Mouse (Mus musculus) B cell, adult (primary cell): Measurements from ENCODE around the gene Gnai3. TPM values are rescaled to one million over a fixed set of nuclear protein-coding genes. Genes with fewer than 3 reads are reported as not detected.

Source experiments
- total RNA-seq: library from RNA; stranded (reverse); gene quantifications from 4 replicates; pipeline ENCODE4 v1.2.4, GENCODE M21; 2023; ENCODE audit not compliant: inconsistent age

The Gnai3 gene
- total RNA-seq: 67.0 to 68.8 TPM (median 67.8 TPM) in 4 replicates

DNA sequence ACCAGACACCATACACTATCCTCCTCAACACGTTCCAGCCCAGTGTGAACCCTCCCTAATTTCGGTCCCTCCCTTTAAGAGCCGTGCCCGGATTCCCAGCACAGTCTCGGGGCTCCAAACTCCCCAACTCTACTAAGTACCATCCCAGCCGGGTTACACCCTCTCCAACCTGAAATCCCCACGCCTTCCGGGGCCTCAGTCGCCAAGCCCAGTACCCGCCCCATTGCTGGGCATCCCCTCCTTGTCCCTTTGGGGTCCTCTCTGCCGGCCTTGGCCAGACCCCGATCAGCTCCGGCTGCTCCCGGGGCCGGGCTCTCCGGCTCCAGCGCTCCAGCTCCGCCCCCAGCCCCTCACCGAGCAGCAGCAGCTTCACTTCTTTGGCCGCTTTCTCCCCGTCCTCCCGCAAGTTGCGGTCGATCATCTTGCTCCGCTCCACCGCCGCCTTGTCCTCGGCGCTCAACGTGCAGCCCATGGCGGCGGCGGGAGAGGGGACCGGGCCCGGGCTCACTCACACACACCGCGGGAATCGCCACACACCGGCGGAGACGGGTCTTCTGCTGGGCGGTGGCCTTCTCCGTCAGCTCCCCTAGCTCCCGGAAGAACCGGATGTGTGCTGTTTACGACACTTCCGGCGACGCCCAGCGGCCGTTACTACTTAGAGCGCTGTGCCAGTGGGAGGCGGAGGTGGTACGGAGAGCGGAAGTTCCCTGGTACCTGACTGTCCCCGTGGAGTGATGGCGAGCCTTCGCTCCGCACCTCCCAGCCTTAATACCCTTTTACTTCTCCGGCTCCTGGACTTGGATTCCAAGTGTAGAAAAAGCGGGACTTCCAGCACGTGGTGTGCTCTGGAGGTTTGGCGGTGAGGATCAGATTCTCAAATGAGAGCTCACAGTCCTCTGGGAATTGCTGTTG, at the start of gene Gnai3:
TSS of gene Gnai3 (minus strand) at position 613 of the 912 bp plus-strand sequence.

DNA sequence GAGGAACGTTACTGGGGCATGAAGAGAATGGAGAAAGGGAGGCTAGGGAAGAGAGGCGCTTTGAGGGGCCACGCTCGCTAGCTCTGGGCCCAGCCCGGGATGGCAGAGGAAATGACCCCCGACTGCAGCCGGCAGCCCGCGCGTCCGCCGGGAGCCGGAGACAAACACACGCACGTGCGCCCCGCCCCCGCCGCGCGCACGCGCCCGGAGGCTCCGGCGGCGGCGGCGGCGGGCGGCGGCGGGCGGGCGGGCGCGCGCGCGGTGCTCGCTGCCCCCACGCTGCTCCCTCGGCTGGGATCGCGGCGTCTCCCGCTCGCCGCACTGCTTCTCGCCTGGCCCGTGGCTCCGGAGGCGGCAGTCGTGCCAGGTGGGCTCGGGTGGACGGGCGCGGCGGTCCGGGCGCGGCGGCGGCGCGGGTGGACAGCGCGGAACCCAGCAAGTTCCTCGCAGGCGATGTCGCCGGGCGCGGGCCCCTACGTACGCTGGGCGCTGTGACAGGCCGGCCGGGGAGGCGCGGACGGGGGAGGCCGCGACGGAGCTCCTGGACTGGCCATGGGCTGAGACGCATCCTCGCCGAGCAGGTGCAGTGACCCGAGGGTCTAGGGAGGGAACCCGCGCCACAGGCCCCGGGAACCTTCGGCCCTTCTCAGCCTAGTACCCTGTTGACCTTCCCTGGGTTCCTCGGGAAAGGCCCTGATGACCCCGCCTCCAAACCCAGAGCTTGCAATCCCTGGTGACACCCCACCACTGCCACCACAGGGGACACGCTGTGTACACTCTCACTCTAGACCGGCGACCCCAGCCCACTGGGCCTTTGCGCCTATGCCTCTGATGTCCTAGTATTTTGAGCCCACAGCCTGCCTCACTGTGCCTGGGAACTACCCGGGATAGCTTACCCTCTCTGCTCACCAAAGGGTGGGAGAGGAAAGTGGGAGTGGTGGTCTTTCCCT, 40.4 kb upstream of the Gnai3 start, which contains the start of gene Amigo1:
TSS of gene Amigo1 (plus strand) at position 238 of the 950 bp plus-strand sequence.

DNA sequence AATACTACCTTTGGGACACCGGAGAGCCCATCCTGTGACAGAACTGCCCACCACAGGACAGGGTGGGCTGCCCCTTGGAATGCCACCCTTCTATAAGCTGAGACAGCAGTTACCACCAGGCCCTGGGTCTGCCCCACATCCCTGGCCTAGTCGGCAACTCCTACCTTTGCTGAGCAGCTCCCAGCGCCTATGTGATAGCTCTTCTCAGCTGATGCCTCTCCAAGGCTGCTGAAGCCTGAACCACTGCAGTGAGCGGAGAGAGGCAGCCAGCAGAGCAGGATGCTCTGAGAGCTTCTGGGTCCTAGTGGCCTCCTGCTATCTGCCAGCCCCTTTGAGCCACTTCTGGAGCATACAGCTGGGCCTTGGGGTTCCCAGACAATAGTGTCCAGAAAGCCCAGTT, 8.7 kb upstream of the Gnai3 start, which contains the start of gene Gpr61:
TSS of gene Gpr61 (minus strand) at position 227 of the 400 bp plus-strand sequence.

DNA sequence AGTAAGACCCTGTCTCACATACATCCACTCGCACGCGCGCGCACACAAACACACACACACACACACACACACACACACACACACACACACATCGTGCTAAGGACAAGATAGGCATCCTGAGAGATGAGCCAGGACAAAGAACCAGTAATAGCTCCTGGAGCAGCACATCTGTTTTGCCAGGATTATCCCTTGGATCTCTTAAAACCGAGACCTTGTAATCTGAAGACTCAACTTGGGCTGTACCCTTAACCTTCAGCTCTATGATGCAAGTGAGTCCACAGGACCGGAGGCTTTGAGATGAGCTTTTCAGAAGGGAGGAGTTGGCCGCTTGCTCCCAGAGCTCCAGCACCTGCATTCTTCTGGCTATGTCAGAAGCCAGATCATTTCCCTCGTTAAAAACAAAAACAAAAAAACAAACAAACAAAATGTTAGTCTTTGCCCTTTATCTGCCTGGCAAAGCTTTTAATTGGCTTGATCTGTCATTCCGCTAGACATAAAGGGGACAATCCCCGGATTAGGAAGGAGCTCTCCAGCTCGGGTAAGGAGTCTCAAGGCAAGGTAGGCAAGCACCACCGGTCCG, 53.3 kb downstream of the Gnai3 start, which contains the start of gene Gnat2:
TSS of gene Gnat2 (plus strand) at position 254 of the 580 bp plus-strand sequence.

DNA sequence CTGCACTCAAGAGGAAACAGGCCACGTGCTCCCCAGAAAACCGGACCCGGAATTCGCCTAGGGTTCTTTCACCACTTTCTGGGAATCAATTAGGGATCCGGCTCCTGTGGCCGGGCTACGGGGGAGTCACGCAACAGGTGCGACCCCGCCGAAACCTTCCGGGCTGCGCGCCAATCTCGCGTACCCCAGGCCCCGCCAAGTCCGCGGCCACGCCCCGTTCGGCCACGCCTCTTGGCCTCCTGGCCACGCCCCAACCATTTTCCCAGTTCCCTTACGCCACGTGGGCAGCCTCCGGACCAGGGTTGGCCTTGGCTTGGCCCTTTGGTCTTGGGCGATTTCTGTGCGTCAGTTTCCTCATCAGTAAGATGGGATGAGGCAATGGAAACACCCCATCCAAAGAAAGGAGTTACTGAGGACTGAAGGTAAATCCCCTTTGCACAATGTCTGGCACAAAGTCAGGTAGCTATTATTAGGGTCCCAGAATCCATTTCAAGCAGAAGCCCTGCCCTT, 59.4 kb downstream of the Gnai3 start, which contains the start of gene Ampd2:
TSS of gene Ampd2 (minus strand) at position 182 of the 510 bp plus-strand sequence.

Other genes with a start within 250 kb of the Gnai3 start
- 3.0 to 3.4 TPM (median 3.2 TPM) in 4 replicates for gene Gstm7, start 214.3 kb downstream of the Gnai3 start, total RNA-seq
- gene Gstm6, start 202.4 kb downstream of the Gnai3 start, total RNA-seq: not detected in 4 replicates
- gene Gstm3, start 176.9 kb downstream of the Gnai3 start, total RNA-seq: not detected in 4 replicates
- 0.51 TPM in 1 of 4 replicates, not detected in the others for gene Gstm2, start 159.7 kb downstream of the Gnai3 start, total RNA-seq
- gene Gstm1, start 128.2 kb downstream of the Gnai3 start, total RNA-seq: 11.9 to 14.4 TPM (median 12.6 TPM) in 4 replicates
- gene Gstm4, start 101.3 kb downstream of the Gnai3 start, total RNA-seq: 4.1 to 6.6 TPM (median 4.8 TPM) in 4 replicates
- 29.2 to 32.0 TPM (median 29.8 TPM) in 4 replicates for gene Ampd2, start 59.5 kb downstream of the Gnai3 start, total RNA-seq
- gene Gnat2, start 53.4 kb downstream of the Gnai3 start, total RNA-seq: not detected in 4 replicates
- gene Gpr61, start 8.7 kb upstream of the Gnai3 start, total RNA-seq: not detected in 4 replicates
- 1.4 to 4.6 TPM (median 3.2 TPM) in 4 replicates for gene Amigo1, start 40.2 kb upstream of the Gnai3 start, total RNA-seq
- 26.9 to 31.7 TPM (median 31.1 TPM) in 4 replicates for gene Cyb561d1, start 55.1 kb upstream of the Gnai3 start, total RNA-seq
- 28.1 to 38.7 TPM (median 30.5 TPM) in 4 replicates for gene Atxn7l2, start 64.8 kb upstream of the Gnai3 start, total RNA-seq
- gene Sypl2, start 80.5 kb upstream of the Gnai3 start, total RNA-seq: not detected in 4 replicates
- 37.3 to 49.8 TPM (median 39.4 TPM) in 4 replicates for gene Psma5, start 110.8 kb upstream of the Gnai3 start, total RNA-seq
- 0.63 to 0.93 TPM (median 0.69 TPM) in 4 replicates for gene Sort1, start 137.9 kb upstream of the Gnai3 start, total RNA-seq
- not detected in 4 replicates for gene Mybphl, start 218.8 kb upstream of the Gnai3 start, total RNA-seq
- gene Psrc1, start 237.7 kb upstream of the Gnai3 start, total RNA-seq: 0.74 to 1.4 TPM (median 1.0 TPM) in 4 replicates